Mouse (Mus musculus): ENCODE measurements around the gene Zfp217.

The Zfp217 gene

DNA sequence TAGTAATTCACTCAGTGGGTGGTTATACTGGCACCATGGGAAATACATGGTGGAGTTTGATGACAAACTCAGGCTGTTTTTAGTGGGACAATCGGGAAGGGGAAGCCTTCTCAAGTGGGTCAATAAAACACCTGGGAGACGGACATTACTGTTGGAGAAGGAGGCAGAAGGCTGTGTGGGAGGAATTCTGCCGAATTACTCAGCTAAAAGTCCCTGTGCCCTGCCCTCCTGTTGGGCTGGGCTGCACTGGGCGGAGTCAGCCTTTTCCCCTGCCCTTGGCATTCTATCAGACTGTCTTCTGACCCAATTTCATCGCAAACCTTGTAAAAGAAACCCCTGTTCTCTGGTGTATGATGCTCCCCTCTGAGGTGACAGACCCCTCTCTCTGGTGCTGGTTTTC is 10.3 kb upstream of the Zfp217 start:
- DNase-seq = no peak

DNA sequence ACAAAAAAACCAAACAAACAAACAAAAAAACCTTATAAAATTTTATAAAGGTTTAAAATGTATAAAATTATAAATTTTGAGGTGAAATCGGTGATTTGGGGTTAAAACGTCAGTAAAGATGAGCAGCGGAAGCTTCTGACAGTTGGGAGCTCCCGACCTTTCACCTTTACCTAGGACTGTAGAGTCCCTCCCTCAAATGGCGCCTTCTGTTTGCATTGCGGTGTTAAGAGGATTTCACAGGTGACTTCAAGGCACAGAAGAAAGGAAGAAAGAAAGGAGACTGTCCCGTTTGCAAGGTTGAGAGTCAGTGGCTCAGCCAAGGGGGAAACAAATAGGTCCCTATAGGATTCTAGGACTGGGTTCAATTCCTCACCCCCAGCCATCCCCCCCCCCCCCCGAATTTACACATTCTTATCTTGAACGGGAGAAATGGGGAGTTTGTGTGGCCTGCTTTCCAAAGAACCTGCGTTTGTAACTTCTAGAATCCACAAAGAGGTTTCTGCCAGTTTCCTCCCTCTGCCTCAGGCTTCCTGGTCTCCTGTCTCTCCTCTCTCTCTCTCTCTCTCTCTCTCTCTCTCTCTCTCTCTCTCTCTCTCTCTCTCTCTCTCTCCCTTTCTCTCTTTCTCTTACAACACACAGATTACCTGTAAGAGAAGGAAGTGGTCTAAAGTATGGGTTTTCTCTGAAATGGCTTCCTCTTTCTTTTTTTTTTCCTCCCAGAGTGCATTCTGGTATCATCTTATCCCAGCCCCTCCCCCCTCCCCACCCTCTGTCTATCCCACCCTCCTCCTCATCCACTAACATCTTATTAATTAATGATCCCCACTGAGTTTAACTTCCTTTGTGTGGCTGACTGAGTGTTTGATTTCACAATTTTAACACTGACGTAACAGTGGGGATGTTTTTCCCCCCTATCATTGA is 9.6 kb upstream of the Zfp217 start:
- DNase-seq = no peak

DNA sequence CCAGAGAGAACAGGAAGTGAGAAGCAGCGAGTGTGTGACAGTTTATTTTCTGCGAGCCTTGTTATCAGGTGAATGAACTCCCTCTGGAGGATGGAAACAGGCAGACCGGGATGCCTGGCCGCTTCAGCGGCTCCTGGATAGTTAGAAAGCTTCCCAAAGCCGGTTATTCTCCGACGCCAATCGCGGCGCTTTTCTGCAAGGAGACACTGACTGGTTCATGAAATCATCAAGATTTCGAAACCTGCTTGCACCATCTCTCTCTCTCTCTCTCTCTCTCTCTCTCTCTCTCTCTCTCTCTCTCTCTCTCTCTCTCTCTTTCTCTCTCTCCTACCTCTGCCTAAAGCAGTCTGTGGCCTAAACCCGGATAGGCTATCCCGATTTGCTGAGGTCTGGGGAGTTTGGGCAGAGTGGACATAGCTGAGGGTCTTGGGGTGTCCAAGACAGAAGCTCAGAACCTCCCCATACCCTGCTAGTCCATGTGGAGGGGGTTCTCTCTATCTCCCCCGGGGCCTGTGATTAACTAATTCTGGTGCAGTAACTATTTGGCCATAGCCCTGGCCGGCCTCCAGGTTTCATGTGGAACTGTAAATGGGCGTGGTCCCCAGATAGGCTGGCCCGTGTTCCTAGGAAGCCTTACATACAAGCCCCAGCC is 7.3 kb upstream of the Zfp217 start:
- peak; percentile 72 to 74 for DNase-seq

DNA sequence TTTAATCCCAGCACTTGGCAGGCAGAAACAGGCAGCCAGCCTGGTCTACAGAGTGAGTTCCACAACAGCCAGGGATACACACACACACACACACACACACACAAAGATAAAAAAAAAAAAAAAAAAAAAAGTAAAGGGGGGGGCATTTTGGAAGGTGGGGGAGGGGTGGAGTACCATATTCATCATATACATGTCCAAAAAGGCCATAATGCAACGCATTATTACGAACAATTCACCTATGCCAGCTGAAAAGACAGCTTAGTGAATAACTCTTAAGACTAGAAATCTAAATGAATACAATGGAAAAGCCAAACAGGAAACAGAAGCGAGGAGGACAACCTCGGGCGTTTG is 6.8 kb upstream of the Zfp217 start:
- DNase-seq = no peak

DNA sequence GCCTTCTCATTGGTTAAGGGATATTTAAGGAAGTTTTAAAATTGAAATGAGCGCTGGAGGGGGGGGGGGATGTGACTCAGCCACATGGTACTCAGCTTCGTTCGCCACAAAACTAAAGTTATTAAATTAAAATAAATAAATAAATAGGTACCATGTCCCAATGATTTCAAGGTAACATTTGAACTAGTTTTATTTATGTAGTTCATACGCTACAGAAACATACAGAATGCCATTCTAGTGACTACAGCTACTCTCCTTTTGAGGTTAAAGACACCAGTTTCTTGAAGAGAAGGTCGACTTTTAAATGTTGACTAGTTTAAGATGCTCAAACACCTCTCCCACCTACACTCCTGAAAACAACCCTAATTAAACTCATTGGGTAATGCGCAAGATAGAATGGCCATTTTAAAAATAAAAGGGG is 6.4 kb upstream of the Zfp217 start:
- DNase-seq = no peak

DNA sequence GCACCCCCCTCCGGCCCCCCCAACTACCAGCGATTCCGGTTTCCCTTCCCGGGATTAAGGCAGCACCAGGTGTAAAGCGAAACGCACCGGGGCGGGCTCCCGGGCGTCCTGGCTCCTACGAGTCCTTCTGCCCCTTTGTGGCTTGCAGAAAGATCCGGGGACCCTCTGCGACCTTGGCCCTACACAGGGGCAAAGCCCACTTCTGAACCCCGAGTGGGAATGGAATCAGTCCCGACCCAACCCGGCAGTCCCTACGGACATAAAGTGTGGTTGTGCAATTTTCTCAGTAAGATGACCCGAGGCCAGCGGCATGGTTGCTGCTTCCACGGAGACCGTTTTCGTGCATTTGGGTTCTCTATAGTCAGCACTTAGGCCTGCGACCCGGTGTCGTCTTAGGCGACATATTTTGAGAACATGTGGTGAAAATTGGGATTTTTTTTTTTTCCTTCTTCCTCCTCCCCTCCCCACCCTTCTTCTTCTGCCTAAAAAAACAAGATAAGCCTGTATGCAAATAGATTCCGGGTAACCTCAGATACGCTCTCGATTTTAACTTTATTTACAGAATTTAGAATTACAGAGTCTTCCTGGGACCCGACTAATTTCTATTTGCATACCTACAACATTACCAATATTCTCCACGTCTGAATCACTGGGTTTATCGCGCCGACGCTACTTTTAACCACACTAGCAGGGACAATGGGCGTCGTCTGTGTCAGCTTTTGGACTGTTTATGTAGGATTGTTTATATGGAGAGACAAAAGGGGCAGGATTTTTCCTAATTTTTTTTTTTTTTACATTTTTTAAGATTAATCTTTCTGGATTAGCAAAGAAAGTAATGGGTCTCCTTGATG is 5.7 kb upstream of the Zfp217 start:
- peak; percentile 56 to 66 for DNase-seq

DNA sequence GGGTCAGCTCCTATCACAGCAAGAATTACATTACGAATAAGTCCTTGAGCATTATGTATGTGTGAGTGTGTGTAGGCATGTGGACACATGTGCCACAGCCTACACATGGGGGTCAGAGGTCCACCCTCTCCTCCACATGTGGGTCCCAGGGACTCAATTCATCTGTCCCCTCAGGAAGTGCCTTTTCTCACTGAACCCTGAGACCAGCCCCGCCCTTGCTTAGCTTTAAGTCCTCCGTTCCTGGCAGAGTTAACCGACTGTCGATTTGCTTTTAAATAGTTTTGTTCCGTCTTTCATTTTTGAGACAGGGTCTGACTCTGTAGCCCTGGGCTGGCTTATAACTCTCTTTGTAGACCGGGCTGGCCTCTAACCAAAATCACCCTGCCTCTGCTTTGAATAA is 5.0 kb upstream of the Zfp217 start:
- no peak for DNase-seq

DNA sequence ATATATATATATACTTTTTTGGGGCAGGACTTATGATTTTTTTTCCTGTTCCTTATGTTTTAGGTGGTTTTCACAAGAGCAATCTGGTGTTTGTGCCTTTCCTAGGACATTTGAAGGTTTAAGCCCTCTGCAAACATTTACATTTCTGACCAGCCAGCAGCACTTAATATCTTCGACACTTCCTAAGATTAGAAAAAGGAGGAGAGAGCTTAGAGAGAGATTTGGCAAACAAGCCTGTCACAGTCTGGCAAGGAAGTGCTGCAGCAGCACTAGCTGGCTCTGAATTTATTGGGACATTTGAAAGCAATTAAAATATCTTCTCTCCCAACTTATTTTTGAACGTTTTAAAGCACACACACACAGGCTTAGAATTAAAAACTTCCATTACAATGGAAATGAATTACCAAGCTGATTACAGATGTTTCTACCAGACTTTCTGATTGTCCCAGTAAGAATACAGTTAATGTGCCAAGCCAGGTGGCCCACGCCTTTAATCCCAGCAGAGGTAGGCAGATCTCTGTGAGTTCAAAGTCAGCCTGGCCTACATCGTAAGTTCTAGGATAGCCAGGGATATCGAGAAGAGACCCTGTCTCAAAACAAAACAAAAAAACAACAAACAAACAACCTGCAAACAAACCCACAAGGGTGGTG is 4.3 kb upstream of the Zfp217 start:
- DNase-seq = no peak

DNA sequence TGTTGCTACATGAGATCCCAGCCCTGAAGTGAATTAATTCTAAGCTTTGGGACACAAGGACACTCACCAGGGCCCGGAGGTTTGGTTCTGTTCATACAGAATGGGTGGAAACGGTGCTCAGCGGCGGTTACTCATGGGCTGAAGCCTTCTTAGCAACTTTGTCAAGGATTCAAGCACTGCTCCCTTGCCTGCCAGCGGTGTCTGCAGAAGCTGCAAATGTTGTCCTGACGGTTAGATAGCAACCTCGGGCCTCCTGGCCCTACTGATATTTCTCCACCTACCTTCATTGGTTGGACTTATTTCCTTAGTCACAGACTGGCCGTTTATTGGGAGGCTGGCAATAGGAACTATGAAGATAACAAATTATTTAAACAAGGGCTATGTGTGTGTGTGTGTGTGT is 3.6 kb upstream of the Zfp217 start:
- DNase-seq = no peak

DNA sequence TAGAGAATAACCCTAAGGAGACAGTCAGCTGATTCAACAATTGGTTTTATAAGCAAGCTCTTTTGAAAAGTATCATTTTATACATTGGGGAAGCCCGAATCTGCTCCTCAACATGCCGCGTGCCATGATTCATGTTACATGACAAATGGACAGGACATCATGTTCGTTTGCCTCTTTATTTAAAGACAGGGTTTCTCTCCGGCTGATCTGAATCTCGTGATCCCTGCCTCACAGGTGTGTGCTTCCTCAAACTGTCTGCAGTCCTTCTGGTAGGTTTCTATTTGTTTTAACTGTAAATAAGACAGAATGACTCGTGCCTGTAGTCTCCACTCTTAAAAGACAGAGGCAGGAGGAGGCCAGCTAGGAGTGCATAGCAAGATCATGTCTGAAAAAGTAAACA is 925 bp upstream of the Zfp217 start:
- no peak for DNase-seq

DNA sequence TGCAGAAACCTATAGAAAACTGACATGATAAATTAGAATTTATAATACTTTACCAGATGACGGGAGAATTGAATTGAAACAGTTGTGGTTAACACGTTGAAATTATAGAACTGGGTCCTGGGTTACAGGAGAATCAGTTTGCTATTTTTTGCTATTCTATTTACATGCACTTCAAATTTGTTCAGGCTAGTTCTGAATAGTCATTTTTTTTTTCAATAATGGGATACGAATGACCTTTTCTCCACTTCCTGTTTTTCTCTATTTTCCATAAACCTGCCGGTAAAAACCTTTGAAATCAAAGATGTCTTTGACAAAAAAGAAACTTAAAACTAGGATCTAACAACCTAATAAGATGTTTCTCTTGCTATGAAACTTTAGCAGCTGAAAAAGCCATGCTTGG is 733 bp downstream of the Zfp217 start:
- no peak for DNase-seq

DNA sequence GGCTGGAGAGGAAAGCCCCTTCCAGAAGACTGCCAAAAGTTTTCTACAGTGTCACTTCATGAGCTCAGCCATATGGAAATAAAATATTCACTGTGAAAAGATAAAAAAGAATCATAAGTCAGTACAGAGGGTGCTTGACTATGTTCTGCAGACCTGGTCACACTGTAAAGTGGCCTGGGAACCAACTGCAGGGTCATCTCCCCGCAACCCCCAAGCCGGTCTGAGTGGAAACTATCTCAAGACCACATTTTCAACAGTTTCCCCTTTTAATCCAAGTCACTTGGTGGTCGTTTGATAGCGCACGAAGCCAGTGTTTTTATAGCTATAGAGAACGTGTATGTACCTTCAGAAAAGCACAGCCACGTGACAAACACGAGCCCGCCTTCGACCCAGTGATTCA is 3.6 kb downstream of the Zfp217 start:
- no peak for DNase-seq

DNA sequence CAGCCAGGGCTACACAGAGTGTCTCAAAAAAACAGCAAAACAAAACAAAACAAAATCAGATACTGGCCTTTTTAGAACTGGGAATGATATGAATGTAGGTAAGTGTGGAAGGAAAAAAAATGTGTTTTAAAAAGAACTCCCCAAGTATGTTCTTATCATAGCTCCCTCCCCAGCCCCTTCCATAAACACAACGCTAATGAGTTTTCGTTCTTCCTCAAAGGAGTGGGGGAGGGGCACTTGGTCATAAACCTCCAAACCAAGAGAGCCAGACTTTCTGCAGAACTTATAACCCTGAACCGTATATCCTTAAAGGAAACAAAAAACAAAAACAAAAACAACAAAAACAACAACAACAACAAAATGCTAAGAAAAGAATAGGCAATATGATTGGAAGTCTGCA is 4.0 kb downstream of the Zfp217 start:
- DNase-seq = no peak

DNA sequence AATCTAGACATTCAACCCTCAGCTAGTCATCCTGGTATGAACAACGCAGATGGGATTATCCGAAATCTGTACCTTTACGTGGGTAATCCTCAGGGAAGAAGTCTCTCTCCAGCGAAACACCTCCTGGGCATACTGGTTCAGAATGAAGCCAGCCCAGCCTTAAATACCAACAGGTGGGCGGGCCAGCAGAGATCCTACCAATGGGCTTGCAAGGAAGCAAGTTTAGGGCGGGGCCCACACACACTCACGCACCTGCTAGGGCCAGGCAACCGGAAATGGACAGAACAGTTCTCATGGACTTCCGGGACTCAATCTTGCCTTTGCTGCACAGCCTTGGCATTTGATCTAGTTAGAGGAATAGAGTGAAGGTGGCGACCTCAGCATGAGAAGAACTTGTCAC is 5.4 kb downstream of the Zfp217 start:
- DNase-seq = no peak

DNA sequence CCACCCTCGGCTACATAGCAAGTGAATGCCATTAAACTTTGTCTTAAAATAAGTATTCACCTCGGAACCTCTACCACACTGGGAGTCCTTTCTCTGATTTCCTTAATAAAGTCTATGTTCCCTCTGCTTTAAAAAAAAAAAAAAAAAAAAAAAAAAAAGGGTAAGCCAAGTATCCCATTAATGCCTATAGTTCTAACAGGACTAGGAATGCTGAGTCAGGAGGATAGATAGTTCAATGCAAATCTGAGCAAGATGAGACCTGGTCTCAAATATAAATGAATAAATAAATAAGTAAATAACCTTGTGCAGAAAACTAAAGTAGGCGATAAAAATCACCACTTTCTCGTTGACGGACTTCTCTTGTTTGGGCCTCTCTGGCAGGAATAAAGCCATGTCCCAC is 6.4 kb downstream of the Zfp217 start:
- DNase-seq = no peak

DNA sequence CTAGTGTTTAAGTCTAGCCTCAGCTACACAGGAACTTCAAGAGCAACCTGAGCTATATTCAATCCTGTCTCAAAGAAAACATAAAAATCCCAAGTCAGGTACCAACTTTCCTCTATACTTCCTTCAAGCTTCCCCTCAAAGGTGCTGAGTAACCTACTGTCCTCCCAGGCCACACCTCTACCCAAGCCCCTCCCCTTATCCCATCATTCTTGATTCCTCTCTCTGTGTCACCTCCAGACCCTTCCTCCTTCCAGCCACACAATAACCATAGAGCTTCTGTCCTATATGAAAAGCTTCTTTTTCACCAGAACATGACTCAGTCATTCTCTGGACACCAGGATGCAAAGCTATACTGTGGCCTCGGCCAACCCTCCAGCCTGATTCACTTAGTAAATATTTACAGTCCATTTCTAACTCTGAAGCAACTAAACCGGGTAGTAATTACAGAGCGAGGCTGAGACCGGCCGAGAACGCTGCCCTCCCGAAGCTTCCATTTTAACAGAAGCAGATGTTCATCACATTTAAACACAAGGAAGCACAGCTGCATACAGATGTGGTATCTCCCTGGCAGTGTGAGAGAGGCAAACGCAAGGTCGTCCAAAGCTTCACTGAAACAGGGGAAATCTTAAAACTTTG is 8.4 kb downstream of the Zfp217 start:
- no peak for DNase-seq

DNA sequence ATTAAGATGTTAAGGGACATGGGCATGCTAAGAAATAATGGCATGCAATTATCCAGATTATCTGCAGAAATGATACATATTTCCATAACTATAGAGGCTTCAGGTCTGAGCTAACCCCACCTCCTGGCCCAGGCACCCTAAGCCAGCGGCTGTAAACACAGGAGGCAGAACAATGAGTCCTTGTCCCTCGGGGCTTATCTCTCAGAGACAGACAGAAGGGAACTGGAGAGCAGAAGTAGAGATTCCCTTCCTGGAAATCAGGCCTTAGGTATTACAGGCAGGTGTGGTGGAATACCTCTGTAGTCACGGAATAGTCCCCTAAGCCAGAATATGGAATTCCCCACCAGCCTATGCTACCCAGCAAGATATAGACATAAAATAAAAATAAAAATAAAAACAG is 11.0 kb downstream of the Zfp217 start:
- DNase-seq = no peak

DNA sequence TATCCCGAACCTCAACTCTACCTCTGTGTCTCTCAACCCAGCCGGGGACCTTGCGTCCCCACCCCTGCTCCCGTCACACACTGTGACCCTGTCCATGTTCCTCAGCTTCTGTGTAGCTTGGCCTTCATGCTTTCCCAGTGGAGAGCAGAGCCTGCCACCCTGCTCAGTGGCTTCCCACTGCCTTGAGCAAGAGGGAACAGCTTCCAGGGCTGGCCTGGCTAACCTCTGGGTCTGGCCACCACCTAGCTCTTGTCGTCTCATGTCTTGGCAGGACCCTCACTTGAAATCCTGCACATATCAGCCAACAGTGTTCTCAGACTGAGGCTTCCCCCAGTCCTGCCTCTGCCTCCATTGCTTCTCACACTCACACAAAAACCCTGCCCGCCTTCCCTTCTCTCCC is 12.1 kb downstream of the Zfp217 start:
- no peak for DNase-seq

DNA sequence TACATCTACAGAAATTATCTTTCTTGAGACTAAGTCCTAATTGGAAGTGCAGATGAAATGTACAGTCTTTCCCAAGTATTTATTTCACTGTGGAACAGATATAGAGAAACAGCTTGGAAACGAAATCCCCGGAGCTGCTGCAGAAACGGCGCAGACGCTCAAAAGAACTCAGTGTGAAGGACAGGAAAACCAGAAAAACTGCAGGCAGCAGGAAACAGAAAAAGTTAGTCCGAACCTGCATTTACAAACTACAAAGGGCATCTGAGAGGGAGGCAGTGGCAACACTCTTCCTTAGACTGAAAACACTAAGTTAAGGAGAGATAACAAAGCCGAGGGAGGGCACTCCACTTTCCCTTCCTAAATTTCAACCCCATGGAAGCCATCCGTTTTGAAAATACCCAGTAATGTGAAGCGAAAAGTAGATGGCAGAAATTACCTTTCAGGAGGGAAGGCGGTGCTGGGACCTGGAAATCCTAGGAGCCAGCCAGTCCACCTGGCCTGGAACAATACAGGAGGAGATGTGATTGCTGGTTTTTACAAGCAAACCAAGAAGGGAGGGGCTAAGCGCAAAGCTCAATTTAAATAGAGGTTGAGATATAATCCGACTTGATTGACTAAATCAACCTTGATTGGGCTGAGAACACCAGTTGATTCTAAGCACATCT is 13.7 kb downstream of the Zfp217 start:
- DNase-seq = no peak

DNA sequence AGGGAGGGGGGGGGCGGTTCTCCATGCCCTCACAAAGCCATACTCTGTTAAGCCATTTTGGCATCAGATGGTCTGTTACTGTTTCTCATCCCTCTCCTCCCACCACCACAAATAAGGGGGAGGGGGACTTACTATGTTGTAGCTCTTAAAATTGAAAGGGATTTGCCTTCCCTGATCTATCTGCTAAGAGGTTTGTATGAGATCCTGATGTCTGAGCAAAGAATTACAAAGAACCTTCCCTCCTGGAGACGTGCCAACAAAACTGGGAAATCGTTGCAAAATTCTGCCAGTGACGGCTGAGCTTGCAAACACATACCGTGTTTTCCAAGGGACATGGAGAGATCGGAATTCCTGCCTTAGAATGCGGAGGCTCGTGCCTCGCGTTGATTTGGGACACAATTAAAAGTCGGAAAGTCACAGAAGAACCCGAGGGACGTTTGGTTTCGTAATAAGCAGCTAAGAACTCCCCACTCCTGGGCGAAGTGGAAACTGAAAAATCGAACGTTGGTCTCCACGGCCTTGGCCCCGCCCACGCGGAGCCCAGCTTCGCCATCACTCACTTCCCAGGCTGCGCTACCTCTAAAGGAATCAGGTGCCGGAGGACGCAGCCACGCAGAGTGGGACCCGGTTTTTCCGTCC is 14.7 kb downstream of the Zfp217 start:
- peak; percentile 74 to 75 for DNase-seq

DNA sequence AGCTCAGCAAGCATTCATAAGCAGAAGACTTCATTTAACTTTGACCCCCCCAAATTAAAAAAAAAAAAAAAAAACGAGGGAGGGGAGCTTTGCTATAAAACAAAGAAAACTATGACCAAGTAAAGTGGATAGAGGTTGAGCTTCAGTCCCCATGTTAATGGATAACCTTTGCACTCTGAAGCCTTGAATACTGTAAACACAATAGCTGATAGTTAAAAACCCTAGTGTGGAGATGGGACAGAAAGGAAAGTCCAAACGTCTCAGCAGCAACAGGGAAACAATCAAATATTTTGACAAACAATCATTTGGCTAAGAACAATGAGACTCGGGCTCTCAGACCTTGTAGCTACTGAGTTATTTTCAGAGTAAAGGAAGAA is 15.2 kb downstream of the Zfp217 start:
- DNase-seq = no peak

Measured in thymus, postnatal 36 days (tissue).